Mouse (Mus musculus) lung, adult 2 months (tissue): Measurements from ENCODE around the gene Tmcc3. TPM values are rescaled to one million over a fixed set of nuclear protein-coding genes. Genes with fewer than 3 reads are reported as not detected.
A peak's percentile ranks its signal among the peaks of the same experiment; 100 is the strongest.

Source experiments
- DNase-seq: peaks from one replicate; pipeline ENCODE4 v3.0.0; 2022
- H3K4me1 ChIP-seq: fragments of 200-500 bp; 2 replicates; pipeline ENCODE4 v1.6.1; 2011; ENCODE audit warnings: low read length; ENCODE audit not compliant: control insufficient read depth, insufficient read depth
- H3K4me3 ChIP-seq: fragments of 200-500 bp; replicated peaks from 2 replicates; pipeline ENCODE3; 2011; ENCODE audit warnings: low read depth, mild to moderate bottlenecking, control low read depth, low read length; ENCODE audit errors: extremely low read depth
- CTCF ChIP-seq: fragments of 200-500 bp; IDR thresholded peaks from 2 replicates; pipeline ENCODE4 v1.5.1; 2011; ENCODE audit warnings: mild to moderate bottlenecking, low read length, control low read depth; ENCODE audit not compliant: insufficient read depth
- POLR2A ChIP-seq: fragments of 200-500 bp; IDR thresholded peaks from 2 replicates; pipeline ENCODE4 v1.6.1; 2011; ENCODE audit warnings: low read depth, mild to moderate bottlenecking, control low read depth, low read length, borderline replicate concordance; ENCODE audit errors: extremely low read depth
- WGBS: fragments of 180-500 bp; shearing (Covaris S2); methylation state at CpG from one replicate; pipeline ENCODE4 v1.1.7; 2018; 5-methylcytosine and 5-hydroxymethylcytosine counted together
- polyA plus RNA-seq: library from polyadenylated mRNA; depleted of rRNA; stranded (reverse); fragments of >200 nt; gene quantifications from 2 replicates; pipeline ENCODE4 v1.2.3, GENCODE M21; 2012

Tmcc3 gene
- polyA plus RNA-seq, 1 experiment = 46.8 TPM

- Histone ChIP-seq H3K4me3 (no peak overlapping the region), H3K4me1 (peaks cover 6% of the 10 kb centered on the region; the same call in 1 of the 2 replicates)
- WGBS = 48% methylated on average over 5 of the region's 5 CpGs
- TF ChIP-seq CTCF (no peak), POLR2A (peak; percentile 40; the same call in 1 of the 2 replicates)
- DNase-seq = no peak
These were observed 121.2 kb downstream of the Tmcc3 start for GRCm38 (mm10) chr10:94432933-94433332.

- DNase-seq = no peak
- no peak for TF ChIP-seq CTCF
- TF ChIP-seq POLR2A = no peak
- WGBS = 60% methylated on average over 7 of the region's 7 CpGs
- Histone ChIP-seq H3K4me1 (peaks cover 6% of the 10 kb centered on the region; the same call in 1 of the 2 replicates), H3K4me3 (no peak overlapping the region)
These were observed 122.2 kb downstream of the Tmcc3 start for GRCm38 (mm10) chr10:94433901-94434300.

- Histone ChIP-seq H3K4me3 (no peak overlapping the region), H3K4me1 (0 out of 2 replicates have a peak, but pooled peaks cover 3% of the 10 kb centered on the region)
- TF ChIP-seq CTCF = no peak
- TF ChIP-seq POLR2A = no peak
- no peak for DNase-seq
- 83% methylated on average over 7 of the region's 7 CpGs for WGBS
These were observed 131.0 kb downstream of the Tmcc3 start for GRCm38 (mm10) chr10:94442725-94443124.

- DNase-seq = no peak
- 0 out of 2 replicates have a peak, but pooled peaks cover 3% of the 10 kb centered on the region for H3K4me1 ChIP-seq
- no peak overlapping the region for H3K4me3 ChIP-seq
- 91% methylated on average over 4 of the region's 4 CpGs for WGBS
- TF ChIP-seq POLR2A = no peak
- no peak for TF ChIP-seq CTCF
These were observed 131.7 kb downstream of the Tmcc3 start for GRCm38 (mm10) chr10:94443453-94443852.

- WGBS = 70% methylated on average over 7 of the region's 7 CpGs
- no peak for DNase-seq
- TF ChIP-seq CTCF (no peak), POLR2A (no peak)
- H3K4me1 ChIP-seq = peaks cover 3% of the 10 kb centered on the region; the same call in 1 of the 2 replicates
- no peak overlapping the region for H3K4me3 ChIP-seq
These were observed 133.4 kb downstream of the Tmcc3 start for GRCm38 (mm10) chr10:94445192-94445591.

- WGBS = 58% methylated on average over 7 of the region's 7 CpGs
- Histone ChIP-seq H3K4me3 (no peak overlapping the region), H3K4me1 (peaks cover 3% of the 10 kb centered on the region; the same call in 1 of the 2 replicates)
- DNase-seq = no peak
- TF ChIP-seq CTCF (no peak), POLR2A (no peak)
These were observed 134.7 kb downstream of the Tmcc3 start for GRCm38 (mm10) chr10:94446379-94447008.

- no peak overlapping the region for H3K4me3 ChIP-seq
- 17% methylated on average over 3 of the region's 3 CpGs for WGBS
- DNase-seq = no peak
These were observed 137.9 kb downstream of the Tmcc3 start for GRCm38 (mm10) chr10:94449676-94450075.

GRCm38 (mm10) chr10:94450781-94451180 is 139.0 kb downstream of the Tmcc3 start:
- no peak for TF ChIP-seq CTCF
- no peak for TF ChIP-seq POLR2A
- Histone ChIP-seq H3K4me1 (peaks cover 3% of the 10 kb centered on the region; the same call in 1 of the 2 replicates), H3K4me3 (no peak overlapping the region)
- no peak for DNase-seq
- 38% methylated on average over 8 of the region's 8 CpGs for WGBS

More at GRCm38 (mm10) chr10:94449676-94450075, 137.9 kb downstream of the Tmcc3 start:
- TF ChIP-seq POLR2A = no peak
- TF ChIP-seq CTCF = no peak
- H3K4me1 ChIP-seq = peaks cover 3% of the 10 kb centered on the region; the same call in 1 of the 2 replicates

GRCm38 (mm10) chr10:94457454-94457853 is 145.7 kb downstream of the Tmcc3 start:
- 51% methylated on average over 1 of the region's 1 CpGs for WGBS

GRCm38 (mm10) chr10:94458690-94459089 is 146.9 kb downstream of the Tmcc3 start:
- WGBS = 50% methylated on average over 6 of the region's 6 CpGs
- H3K4me1 ChIP-seq = peaks cover 12% of the 10 kb centered on the region
- no peak for DNase-seq
- no peak for TF ChIP-seq CTCF
- TF ChIP-seq POLR2A = no peak
- no peak overlapping the region for H3K4me3 ChIP-seq

More at GRCm38 (mm10) chr10:94457454-94457853, 145.7 kb downstream of the Tmcc3 start:
- H3K4me3 ChIP-seq = no peak overlapping the region
- H3K4me1 ChIP-seq = peaks cover 5% of the 10 kb centered on the region
- TF ChIP-seq CTCF = no peak
- TF ChIP-seq POLR2A = no peak
- no peak for DNase-seq

GRCm38 (mm10) chr10:94461378-94461777 is 149.6 kb downstream of the Tmcc3 start:
- no peak overlapping the region for H3K4me3 ChIP-seq
- WGBS = 93% methylated on average over 3 of the region's 3 CpGs
- peak; percentile 33 for DNase-seq

More at GRCm38 (mm10) chr10:94461378-94461777, 149.6 kb downstream of the Tmcc3 start:
- H3K4me1 ChIP-seq = peaks cover 17% of the 10 kb centered on the region
- TF ChIP-seq POLR2A (no peak), CTCF (peak; percentile 72)
